Mouse (Mus musculus): Measurements from ENCODE around the gene Agps. TPM values are rescaled to one million over a fixed set of nuclear protein-coding genes. Genes with fewer than 3 reads are reported as not detected.
A peak's percentile ranks its signal among the peaks of the same experiment; 100 is the strongest.

Gene Agps
- polyA plus RNA-seq, 1 experiment, result 3.5 TPM

DNA sequence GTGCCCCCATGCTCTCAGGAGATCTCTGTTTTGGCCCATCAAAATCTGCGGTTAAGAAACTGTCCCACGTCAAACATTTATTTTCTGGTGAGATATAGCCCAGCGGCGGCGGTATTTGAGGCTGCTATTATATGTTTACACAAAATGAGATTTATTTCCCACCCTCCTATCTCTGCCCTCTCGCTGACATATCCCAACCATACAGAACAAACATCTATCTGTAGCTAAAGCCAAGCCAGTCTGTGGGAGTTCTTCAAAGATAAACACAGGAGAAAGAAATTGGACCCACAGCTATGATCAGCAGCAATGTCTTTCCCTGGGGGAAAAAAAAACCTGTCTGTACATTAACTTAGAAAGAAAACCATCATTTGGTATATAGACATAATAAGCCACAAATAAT, 15.3 kb upstream of the Agps start:
- Histone ChIP-seq H3K27me3 (ENCODE audit: control insufficient read depth, insufficient read depth, low read length) (no peaks in the 10 kb centered on the region), H3K4me1 (ENCODE audit: control insufficient read depth, insufficient read depth, insufficient read length) (no peaks in the 10 kb centered on the region; the same call in 1 of the 2 replicates), H3K36me3 (ENCODE audit: control insufficient read depth, insufficient read depth, low read length) (no peaks in the 10 kb centered on the region), H3K4me3 (ENCODE audit: extremely low read depth, insufficient read depth, insufficient read length) (no peak overlapping the region), H3K27ac (ENCODE audit: insufficient read depth, low read length) (no peak overlapping the region)
- 88% methylated on average over 6 of the region's 6 CpGs for WGBS
- TF ChIP-seq POLR2A (IDR thresholded peaks at IDR 0.05; ENCODE audit: low read depth, low read length) (no peak), CTCF (IDR thresholded peaks at IDR 0.05; ENCODE audit: extremely low read depth, insufficient read depth, insufficient read length, insufficient replicate concordance) (no peak)
- no peak for DNase-seq (ENCODE audit: low read depth in 1 of 2, low spot score in 2 of 2)

DNA sequence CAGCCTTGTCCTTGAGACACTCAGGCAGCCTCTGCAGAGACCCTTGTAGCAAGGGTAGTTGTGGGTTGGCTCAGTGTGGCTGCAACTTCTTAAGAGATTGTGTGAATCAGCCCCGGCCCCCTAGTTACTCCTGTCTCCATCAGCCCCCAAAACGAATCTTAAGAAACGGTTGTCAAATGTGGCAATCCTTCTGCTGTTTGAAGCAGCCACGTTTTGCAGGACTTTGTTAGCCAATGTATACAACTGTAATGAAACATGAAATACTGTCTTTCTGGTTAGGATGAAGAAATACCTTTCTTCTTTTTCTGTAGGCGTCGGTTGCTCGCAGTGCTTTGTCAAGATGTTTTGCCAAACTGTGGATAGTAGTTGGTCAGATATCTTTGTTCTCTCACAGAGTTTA, 13.3 kb upstream of the Agps start:
- no peak for TF ChIP-seq CTCF (IDR thresholded peaks at IDR 0.05; ENCODE audit: extremely low read depth, insufficient read depth, insufficient read length, insufficient replicate concordance)
- no peak for TF ChIP-seq POLR2A (IDR thresholded peaks at IDR 0.05; ENCODE audit: low read depth, low read length)
- Histone ChIP-seq H3K4me1 (ENCODE audit: control insufficient read depth, insufficient read depth, insufficient read length) (peaks cover 3% of the 10 kb centered on the region), H3K36me3 (ENCODE audit: control insufficient read depth, insufficient read depth, low read length) (no peaks in the 10 kb centered on the region), H3K27ac (ENCODE audit: insufficient read depth, low read length) (no peak overlapping the region), H3K4me3 (ENCODE audit: extremely low read depth, insufficient read depth, insufficient read length) (no peak overlapping the region), H3K27me3 (ENCODE audit: control insufficient read depth, insufficient read depth, low read length) (no peaks in the 10 kb centered on the region)
- 80% methylated on average over 7 of the region's 7 CpGs for WGBS
- DNase-seq (ENCODE audit: low read depth in 1 of 2, low spot score in 2 of 2), result no peak

DNA sequence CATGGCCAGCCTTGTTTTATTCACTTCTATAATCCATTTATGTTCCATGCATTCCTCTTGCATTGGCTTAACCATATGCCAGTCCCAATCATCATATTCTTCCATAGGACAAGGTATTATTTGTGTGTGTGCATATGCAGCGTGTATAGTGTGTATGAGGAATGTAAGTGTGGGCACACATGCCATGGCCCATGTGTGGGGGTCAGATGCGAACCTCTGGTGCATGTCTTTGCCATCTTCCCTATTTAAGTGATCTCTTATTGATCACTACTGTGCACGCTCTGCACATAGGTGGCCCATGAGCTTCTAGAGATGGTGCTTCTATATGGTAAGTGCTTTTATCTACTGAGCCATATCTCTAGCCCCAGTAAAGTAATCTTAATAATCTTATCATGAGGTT, 12.2 kb upstream of the Agps start:
- peaks cover 3% of the 10 kb centered on the region for H3K4me1 ChIP-seq (ENCODE audit: control insufficient read depth, insufficient read depth, insufficient read length)
- 90% methylated on average over 3 of the region's 3 CpGs for WGBS
- no peaks in the 10 kb centered on the region for H3K27me3 ChIP-seq (ENCODE audit: control insufficient read depth, insufficient read depth, low read length)
- no peak overlapping the region for H3K4me3 ChIP-seq (ENCODE audit: extremely low read depth, insufficient read depth, insufficient read length)
- H3K27ac ChIP-seq (ENCODE audit: insufficient read depth, low read length), result no peak overlapping the region
- H3K36me3 ChIP-seq (ENCODE audit: control insufficient read depth, insufficient read depth, low read length), result no peaks in the 10 kb centered on the region
- no peak for TF ChIP-seq POLR2A (IDR thresholded peaks at IDR 0.05; ENCODE audit: low read depth, low read length)
- TF ChIP-seq CTCF (IDR thresholded peaks at IDR 0.05; ENCODE audit: extremely low read depth, insufficient read depth, insufficient read length, insufficient replicate concordance), result no peak
- no peak for DNase-seq (ENCODE audit: low read depth in 1 of 2, low spot score in 2 of 2)

DNA sequence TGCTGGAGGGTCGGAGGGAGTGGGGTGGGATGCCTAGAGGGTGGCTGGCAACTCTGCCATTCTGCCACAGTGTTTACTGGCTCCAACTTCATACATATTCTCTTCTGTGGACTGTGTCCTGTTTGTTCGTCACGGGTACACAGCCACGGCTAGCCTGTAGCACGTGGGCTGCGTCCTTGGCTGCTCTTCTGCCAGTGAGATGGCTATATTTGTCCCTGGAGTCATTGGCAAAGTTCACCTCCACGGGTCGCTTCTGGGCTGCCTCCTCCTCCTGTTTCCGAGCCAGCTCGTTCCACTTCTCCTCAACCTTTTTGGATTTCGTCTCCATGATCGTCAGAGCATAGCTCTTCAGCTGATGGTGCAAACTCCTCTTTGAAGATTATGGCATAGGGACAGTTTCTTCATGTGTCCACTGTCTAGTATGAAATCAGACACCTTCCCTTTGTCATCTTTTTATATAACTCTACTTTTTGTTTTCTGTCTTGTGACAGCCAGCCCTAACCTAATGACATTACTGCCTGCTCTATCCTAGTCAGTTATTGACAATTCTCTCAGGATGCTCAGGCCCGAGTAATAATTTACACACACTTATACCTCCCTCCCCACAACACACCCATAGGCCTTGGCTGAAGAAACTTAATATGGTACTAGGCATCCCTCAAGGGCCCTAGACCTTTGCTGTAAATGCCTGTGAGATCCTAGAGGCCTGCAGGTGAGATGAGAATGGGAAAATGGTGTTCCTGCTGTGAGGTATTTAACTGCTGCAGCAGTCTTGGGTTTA, 9.8 kb upstream of the Agps start:
- no peak overlapping the region for H3K27ac ChIP-seq (ENCODE audit: insufficient read depth, low read length)
- H3K4me1 ChIP-seq (ENCODE audit: control insufficient read depth, insufficient read depth, insufficient read length), result peaks cover 3% of the 10 kb centered on the region
- no peak for TF ChIP-seq POLR2A (IDR thresholded peaks at IDR 0.05; ENCODE audit: low read depth, low read length)
- no peak for TF ChIP-seq CTCF (IDR thresholded peaks at IDR 0.05; ENCODE audit: extremely low read depth, insufficient read depth, insufficient read length, insufficient replicate concordance)
- H3K36me3 ChIP-seq (ENCODE audit: control insufficient read depth, insufficient read depth, low read length), result no peaks in the 10 kb centered on the region
- DNase-seq (ENCODE audit: low read depth in 1 of 2, low spot score in 2 of 2), result no peak
- no peak overlapping the region for H3K4me3 ChIP-seq (ENCODE audit: extremely low read depth, insufficient read depth, insufficient read length)
- WGBS, result 95% methylated on average over 13 of the region's 13 CpGs
- H3K27me3 ChIP-seq (ENCODE audit: control insufficient read depth, insufficient read depth, low read length), result no peaks in the 10 kb centered on the region

DNA sequence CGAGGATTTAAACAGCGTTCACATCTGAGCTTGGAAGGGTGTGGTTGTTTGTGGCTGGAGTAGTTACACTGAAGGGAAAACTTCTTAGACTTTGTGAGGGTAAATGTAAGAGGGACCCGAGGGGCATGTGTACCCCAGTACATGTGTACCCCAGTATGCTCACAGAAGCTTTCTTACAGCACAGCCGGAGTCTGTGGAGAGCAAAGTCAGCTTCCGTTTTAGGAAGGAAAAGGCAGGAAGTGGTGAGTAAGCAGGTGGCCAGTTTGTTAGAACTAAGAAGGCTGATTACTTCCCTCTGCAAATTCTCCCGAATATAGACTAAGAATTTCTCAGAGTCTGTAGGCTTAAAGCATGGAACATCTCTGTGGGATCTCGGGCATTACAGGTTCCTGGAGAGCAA, 8.2 kb upstream of the Agps start:
- Histone ChIP-seq H3K36me3 (ENCODE audit: control insufficient read depth, insufficient read depth, low read length) (no peaks in the 10 kb centered on the region), H3K27ac (ENCODE audit: insufficient read depth, low read length) (no peak overlapping the region), H3K4me1 (ENCODE audit: control insufficient read depth, insufficient read depth, insufficient read length) (peaks cover 3% of the 10 kb centered on the region; the same call in 1 of the 2 replicates), H3K4me3 (ENCODE audit: extremely low read depth, insufficient read depth, insufficient read length) (no peak overlapping the region), H3K27me3 (ENCODE audit: control insufficient read depth, insufficient read depth, low read length) (no peaks in the 10 kb centered on the region)
- peak in 1 of 2 experiments; percentile 15 for DNase-seq (ENCODE audit: low read depth in 1 of 2, low spot score in 2 of 2)
- 8% methylated on average over 7 of the region's 7 CpGs for WGBS
- TF ChIP-seq POLR2A (IDR thresholded peaks at IDR 0.05; ENCODE audit: low read depth, low read length), result no peak
- TF ChIP-seq CTCF (IDR thresholded peaks at IDR 0.05; ENCODE audit: extremely low read depth, insufficient read depth, insufficient read length, insufficient replicate concordance), result no peak

DNA sequence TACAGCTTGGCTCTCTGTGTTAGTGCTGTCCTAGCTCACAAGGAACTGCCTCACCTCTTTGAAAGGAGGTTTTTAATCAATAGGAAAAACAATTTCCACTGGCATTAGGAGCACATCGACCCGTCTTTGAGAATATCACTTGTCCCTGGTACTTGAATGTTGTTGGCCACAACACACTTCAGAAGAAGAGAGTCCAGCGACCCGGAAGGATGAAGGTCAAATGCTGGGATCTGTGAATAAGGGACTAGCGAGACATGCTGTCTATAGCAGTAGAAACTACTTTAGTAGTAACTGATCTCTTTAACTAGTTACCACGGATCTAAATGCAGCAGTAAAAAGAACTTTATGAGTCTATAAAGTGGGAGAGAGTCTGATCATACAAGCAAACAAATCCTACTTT, 7.8 kb upstream of the Agps start:
- no peaks in the 10 kb centered on the region for H3K36me3 ChIP-seq (ENCODE audit: control insufficient read depth, insufficient read depth, low read length)
- DNase-seq (ENCODE audit: low read depth in 1 of 2, low spot score in 2 of 2), result no peak
- TF ChIP-seq CTCF (IDR thresholded peaks at IDR 0.05; ENCODE audit: extremely low read depth, insufficient read depth, insufficient read length, insufficient replicate concordance) (no peak), POLR2A (IDR thresholded peaks at IDR 0.05; ENCODE audit: low read depth, low read length) (no peak)
- 32% methylated on average over 6 of the region's 6 CpGs for WGBS
- H3K4me1 ChIP-seq (ENCODE audit: control insufficient read depth, insufficient read depth, insufficient read length), result peaks cover 4% of the 10 kb centered on the region; the same call in 1 of the 2 replicates
- H3K4me3 ChIP-seq (ENCODE audit: extremely low read depth, insufficient read depth, insufficient read length), result no peak overlapping the region
- H3K27me3 ChIP-seq (ENCODE audit: control insufficient read depth, insufficient read depth, low read length), result no peaks in the 10 kb centered on the region
- no peak overlapping the region for H3K27ac ChIP-seq (ENCODE audit: insufficient read depth, low read length)

DNA sequence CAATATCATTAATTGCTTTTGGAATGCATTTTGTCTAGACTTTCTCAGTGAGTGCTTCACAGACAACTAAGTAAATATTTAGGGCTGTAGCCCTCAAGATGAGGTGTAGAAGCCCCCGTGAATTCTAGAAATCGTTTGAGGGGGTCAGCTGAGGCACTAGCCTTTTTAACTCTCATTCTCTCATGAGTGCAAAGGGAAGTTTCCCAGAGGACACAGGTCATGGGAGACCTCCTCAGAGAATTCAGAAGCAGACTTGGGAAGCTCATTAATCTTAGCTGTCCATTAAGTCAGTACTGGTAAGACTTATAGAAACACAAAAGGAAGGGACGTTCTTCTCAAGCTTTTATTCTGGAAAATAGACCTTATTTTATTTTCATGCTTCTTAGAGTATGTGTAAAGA, 7.1 kb upstream of the Agps start:
- Histone ChIP-seq H3K27ac (ENCODE audit: insufficient read depth, low read length) (no peak overlapping the region), H3K27me3 (ENCODE audit: control insufficient read depth, insufficient read depth, low read length) (no peaks in the 10 kb centered on the region), H3K4me1 (ENCODE audit: control insufficient read depth, insufficient read depth, insufficient read length) (peaks cover 8% of the 10 kb centered on the region; the same call in 1 of the 2 replicates), H3K36me3 (ENCODE audit: control insufficient read depth, insufficient read depth, low read length) (no peaks in the 10 kb centered on the region), H3K4me3 (ENCODE audit: extremely low read depth, insufficient read depth, insufficient read length) (no peak overlapping the region)
- no peak for DNase-seq (ENCODE audit: low read depth in 1 of 2, low spot score in 2 of 2)
- WGBS, result 46% methylated on average over 3 of the region's 3 CpGs
- TF ChIP-seq CTCF (IDR thresholded peaks at IDR 0.05; ENCODE audit: extremely low read depth, insufficient read depth, insufficient read length, insufficient replicate concordance) (no peak), POLR2A (IDR thresholded peaks at IDR 0.05; ENCODE audit: low read depth, low read length) (no peak)
